Comparison of ENCODE assay signal across 8 mouse cellular contexts in the genomic region with DNA sequence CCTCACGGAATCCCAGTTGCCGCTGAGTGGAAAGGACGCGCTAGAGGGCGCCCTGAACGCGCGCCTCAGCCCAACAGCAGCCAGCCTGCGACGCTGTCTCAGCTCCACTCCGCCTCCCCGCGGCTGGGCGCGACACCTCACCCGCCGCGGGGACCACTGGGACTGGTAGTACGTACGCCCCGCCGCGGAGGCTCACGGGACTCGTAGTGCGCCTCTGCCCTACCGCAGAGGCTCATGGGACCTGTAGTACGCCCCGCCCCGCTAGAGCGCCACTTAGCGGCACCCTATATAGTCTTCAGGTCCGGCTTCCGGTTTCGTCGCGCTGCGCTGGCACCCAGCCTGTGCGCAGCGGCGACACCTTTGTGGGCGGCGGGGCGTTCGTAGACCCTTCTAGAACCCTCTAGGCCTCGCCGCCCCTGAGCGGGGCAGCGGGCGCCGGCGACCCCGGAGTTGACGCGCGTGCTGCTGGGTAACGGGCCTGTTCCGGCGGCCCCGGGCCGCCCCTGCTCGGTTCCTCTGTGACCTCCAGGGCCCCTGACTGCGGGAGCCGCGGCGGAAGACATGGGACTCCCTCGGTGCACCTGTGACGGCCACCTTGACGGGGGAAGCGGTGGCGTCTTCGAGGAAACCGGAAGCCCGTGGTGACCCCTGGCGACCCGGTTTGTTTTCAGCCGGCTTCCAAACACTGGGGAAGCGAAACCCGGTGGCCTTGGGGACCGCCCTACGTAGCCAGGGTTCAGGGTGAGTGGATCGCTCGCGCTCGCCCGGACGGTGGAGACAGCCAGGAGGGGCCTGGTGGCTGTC. TPM values are rescaled to one million over a fixed set of nuclear protein-coding genes. Genes with fewer than 3 reads are reported as not detected.
A peak's percentile ranks its signal among the peaks of the same experiment; 100 is the strongest.
DNase-seq lines count a peak whose midpoint lies in the region; ATAC-seq and TF ChIP-seq lines count a peak whose summit lies in the region.

Azi2 (plus strand) TSS at position 282 of the 804 bp plus-strand sequence.

- TF ChIP-seq CTCF in MEL (IDR thresholded peaks at IDR 0.05 in 2 of 3, conservative IDR thresholded peaks at IDR 0.05 in 1 of 3; ENCODE audit: control insufficient read depth in 1 of 3, insufficient read depth in 1 of 3, low read depth in 2 of 3, low read length in 3 of 3, poor library complexity in 1 of 3, severe bottlenecking in 1 of 3), result peak; percentile 62 to 94 (median 92); a peak in 5 of 6 replicates
- peak; percentile 75 for TF ChIP-seq CTCF in cerebellum, adult 2 months (IDR thresholded peaks at IDR 0.05; ENCODE audit: borderline replicate concordance, insufficient read depth, low read depth, low read length)
- TF ChIP-seq CTCF in forebrain, postnatal 0 days (IDR thresholded peaks at IDR 0.05; ENCODE audit: low read depth), result peak; percentile 99

- H3K27ac ChIP-seq in MEL (ENCODE audit: control insufficient read depth, low read depth, low read length), result peak within 1 kb of the TSS; percentile 86
- peak within 1 kb of the TSS; percentile 72 for H3K27ac ChIP-seq in cerebellum, adult 2 months (ENCODE audit: insufficient read depth, low read length)
- peak within 1 kb of the TSS; percentile 93 for H3K27ac ChIP-seq in forebrain, postnatal 0 days (ENCODE audit: low read depth, low read length)
- H3K27ac ChIP-seq in lung, embryonic 15.5 days, result peak within 1 kb of the TSS; percentile 97

- H3K4me2 ChIP-seq in forebrain, postnatal 0 days (ENCODE audit: low read depth), result peak within 1 kb of the TSS; percentile 59
- H3K4me2 ChIP-seq in lung, embryonic 15.5 days, result peak within 1 kb of the TSS; percentile 82

- peaks cover 11 to 15% of the 10 kb centered on the region in 2 experiments for H3K4me1 ChIP-seq in MEL (ENCODE audit: control insufficient read depth in 1 of 2, insufficient read depth in 2 of 2, low read length in 2 of 2)
- no peaks in the 10 kb centered on the region; the same call in 1 of the 2 replicates for H3K4me1 ChIP-seq in cerebellum, adult 2 months (ENCODE audit: control insufficient read depth, insufficient read depth, low read length)
- H3K4me1 ChIP-seq in forebrain, postnatal 0 days (ENCODE audit: insufficient read depth), result peaks cover 12% of the 10 kb centered on the region
- peaks cover 15% of the 10 kb centered on the region for H3K4me1 ChIP-seq in lung, embryonic 15.5 days

- no peaks in the 10 kb centered on the region for H3K27me3 ChIP-seq in MEL (ENCODE audit: control insufficient read depth in 1 of 2, insufficient read depth in 2 of 2, low read length in 2 of 2)
- H3K27me3 ChIP-seq in cerebellum, adult 2 months (ENCODE audit: control insufficient read depth, insufficient read depth, low read length), result no peaks in the 10 kb centered on the region
- H3K27me3 ChIP-seq in forebrain, postnatal 0 days (ENCODE audit: insufficient read depth, low read length), result no peaks in the 10 kb centered on the region
- no peaks in the 10 kb centered on the region for H3K27me3 ChIP-seq in lung, embryonic 15.5 days

- DNase-seq in MEL (ENCODE audit: low read depth, low spot score), result peak; percentile 98
- peak; percentile 98 to 99 for DNase-seq in cerebellum, adult 2 months
- peak; percentile 100 for DNase-seq in forebrain, postnatal 0 days
- peak; percentile 98 for DNase-seq in heart, postnatal 4 days
- peak; percentile 97 to 98 for DNase-seq in layer of hippocampus, adult 8-10 months (ENCODE audit: low spot score in 2 of 2)
- peak; percentile 97 for DNase-seq in ovary, adult 18-20 months (ENCODE audit: low spot score)
- peak; percentile 100 for DNase-seq in thymus, postnatal 0 days (ENCODE audit: low spot score)

- no peaks in the 10 kb centered on the region for H3K9me3 ChIP-seq in MEL (replicated peaks; ENCODE audit: insufficient read depth, low read length)
- no peaks in the 10 kb centered on the region for H3K9me3 ChIP-seq in forebrain, postnatal 0 days (ENCODE audit: low read length)
- no peaks in the 10 kb centered on the region for H3K9me3 ChIP-seq in lung, embryonic 15.5 days

- WGBS in cerebellum, adult 2 months, result under 1% methylated on average over 87 of the region's 87 CpGs
- WGBS in forebrain, postnatal 0 days, result under 1% methylated on average over 86 of the region's 87 CpGs
- WGBS in lung, embryonic 15.5 days, result under 1% methylated on average over 87 of the region's 87 CpGs

- TF ChIP-seq EP300 in MEL (IDR thresholded peaks at IDR 0.05; ENCODE audit: low read depth in 1 of 2, low read length in 2 of 2), result no peak; a peak in 2 of 4 replicates

- peak within 1 kb of the TSS; percentile 93 for H3K9ac ChIP-seq in MEL (ENCODE audit: control insufficient read depth, low read depth, low read length, poor library complexity, severe bottlenecking)
- H3K9ac ChIP-seq in forebrain, postnatal 0 days, result peak within 1 kb of the TSS; percentile 92
- H3K9ac ChIP-seq in lung, embryonic 15.5 days, result peak within 1 kb of the TSS; percentile 89

- TF ChIP-seq RAD21 in MEL (IDR thresholded peaks at IDR 0.05; ENCODE audit: low read depth, low read length), result peak; percentile 90

- H3K4me3 ChIP-seq in MEL (ENCODE audit: control insufficient read depth in 1 of 2, insufficient read depth in 1 of 2, low read depth in 2 of 2, low read length in 2 of 2), result peak within 1 kb of the TSS; percentile 57 to 81
- peak within 1 kb of the TSS; percentile 72 for H3K4me3 ChIP-seq in cerebellum, adult 2 months (replicated peaks; ENCODE audit: insufficient read depth, low read depth, low read length)
- H3K4me3 ChIP-seq in forebrain, postnatal 0 days (ENCODE audit: low read depth, low read length), result peak within 1 kb of the TSS; percentile 87
- H3K4me3 ChIP-seq in lung, embryonic 15.5 days, result peak within 1 kb of the TSS; percentile 97

- peaks cover 30% of the 10 kb centered on the region for H3K79me2 ChIP-seq in MEL (ENCODE audit: control insufficient read depth, insufficient read depth, low read length, poor library complexity)

- peak; percentile 74 to 89 for TF ChIP-seq POLR2A in MEL (IDR thresholded peaks at IDR 0.05; ENCODE audit: control insufficient read depth in 1 of 2, insufficient read depth in 1 of 2, low read depth in 1 of 2, low read length in 2 of 2, poor library complexity in 1 of 2)
- TF ChIP-seq POLR2A in cerebellum, adult 2 months (IDR thresholded peaks at IDR 0.05; ENCODE audit: borderline replicate concordance, insufficient read depth, low read length), result peak; percentile 45; the same call in 1 of the 2 replicates

- H3K36me3 ChIP-seq in MEL (ENCODE audit: control insufficient read depth in 1 of 2, insufficient read depth in 2 of 2, low read length in 2 of 2), result peaks cover under 1 to 26% of the 10 kb centered on the region in 2 experiments; a peak in 3 of 4 replicates
- no peaks in the 10 kb centered on the region for H3K36me3 ChIP-seq in forebrain, postnatal 0 days (ENCODE audit: insufficient read depth)
- H3K36me3 ChIP-seq in lung, embryonic 15.5 days, result no peaks in the 10 kb centered on the region

- peak; percentile 99 for ATAC-seq in forebrain, postnatal 0 days
- ATAC-seq in lung, embryonic 15.5 days (ENCODE audit: borderline replicate concordance, extremely low read depth, low FRiP score, low TSS enrichment), result peak; percentile 99

TF ChIP-seq in MEL, 35 proteins besides CTCF, POLR2A, EP300 and RAD21 (continues in another document):
- TF ChIP-seq SMC3 (IDR thresholded peaks at IDR 0.05; ENCODE audit: low read depth, low read length), result peak; percentile 91
- no peak for TF ChIP-seq GABPA (IDR thresholded peaks at IDR 0.05; ENCODE audit: low read depth, low read length)
- TF ChIP-seq ZC3H11A (IDR thresholded peaks at IDR 0.05; ENCODE audit: low read depth, low read length), result peak; percentile 80
- no peak for TF ChIP-seq MYB (IDR thresholded peaks at IDR 0.05; ENCODE audit: low read depth, low read length)
- no peak for TF ChIP-seq MYC (IDR thresholded peaks at IDR 0.05; ENCODE audit: low read depth, low read length)
- TF ChIP-seq ETS1 (IDR thresholded peaks at IDR 0.05; ENCODE audit: low read depth, low read length), result peak; percentile 55; the same call in 1 of the 2 replicates
- TF ChIP-seq NRF1 (IDR thresholded peaks at IDR 0.05; ENCODE audit: insufficient read depth, low read depth, low read length, poor library complexity, severe bottlenecking), result peak; percentile 57; the same call in 1 of the 2 replicates
- TF ChIP-seq GATA1 (IDR thresholded peaks at IDR 0.05; ENCODE audit: low read depth, low read length), result no peak
- peak; percentile 80; the same call in 1 of the 2 replicates for TF ChIP-seq POLR2AphosphoS2 (IDR thresholded peaks at IDR 0.05; ENCODE audit: low read length)
- peak; percentile 70 for TF ChIP-seq MXI1 (IDR thresholded peaks at IDR 0.05; ENCODE audit: low read depth, low read length)
- no peak for TF ChIP-seq BHLHE40 (IDR thresholded peaks at IDR 0.05; ENCODE audit: borderline replicate concordance, low read depth, low read length)
- peak; percentile 37; the same call in 1 of the 2 replicates for TF ChIP-seq MEF2A (IDR thresholded peaks at IDR 0.05; ENCODE audit: extremely low read depth, insufficient replicate concordance, low read depth, low read length, poor library complexity, severe bottlenecking)
- peak; percentile 67; the same call in 1 of the 2 replicates for TF ChIP-seq TCF12 (IDR thresholded peaks at IDR 0.05; ENCODE audit: low read depth, low read length)
- TF ChIP-seq RCOR1 (IDR thresholded peaks at IDR 0.05; ENCODE audit: low read depth, low read length), result no peak
- peak; percentile 96 for TF ChIP-seq ELF1 (IDR thresholded peaks at IDR 0.05; ENCODE audit: low read depth, low read length)
- TF ChIP-seq KAT2A (conservative IDR thresholded peaks at IDR 0.05; ENCODE audit: low read depth, low read length), result peak; percentile 96
- TF ChIP-seq USF1 (IDR thresholded peaks at IDR 0.05; ENCODE audit: low read depth, low read length), result peak; percentile 47
- peak; percentile 90 for TF ChIP-seq TBP (IDR thresholded peaks at IDR 0.05; ENCODE audit: low read depth, low read length)
- TF ChIP-seq MAX (IDR thresholded peaks at IDR 0.05; ENCODE audit: low read length), result peak; percentile 65
- no peak for TF ChIP-seq POLR2AphosphoS5 (IDR thresholded peaks at IDR 0.05; ENCODE audit: borderline replicate concordance, low read depth, low read length)
- TF ChIP-seq SIN3A (IDR thresholded peaks at IDR 0.05; ENCODE audit: low read length), result peak; percentile 87

RNA-seq across cellular contexts. Expression of gene Azi2, which starts in this region (rescaled TPM):
- 58.0 and 60.7 TPM in 2 replicates for total RNA-seq in MEL (2012; rRNA removed)
- 100 to 1,000 TPM in 1 of 2 experiments, 10 to 100 TPM in 1; 51.8 to 546 TPM for polyA plus RNA-seq in MEL (2012; ENCODE audit: insufficient read depth in 1 of 2, insufficient read length in 2 of 2, low read depth in 1 of 2, low replicate concordance in 2 of 2, missing spikeins in 1 of 2)
- polyA plus RNA-seq in cerebellum, adult 2 months (2012; rRNA removed), result 60.9 and 62.1 TPM in 2 replicates
- 85.2 and 91.4 TPM in 2 replicates for total RNA-seq in forebrain, postnatal 0 days (2014; rRNA removed)
- 44.9 and 57.6 TPM in 2 replicates for polyA plus RNA-seq in forebrain, postnatal 0 days (2015; fragmentation: Nextera tagmentation; extraction: Ambion mirVana)
- 10 to 100 TPM; 71.9 to 73.7 TPM for total RNA-seq in heart, postnatal 4 days (2021)
- 10 to 100 TPM; 70.0 to 88.7 (median 73.3) TPM for total RNA-seq in layer of hippocampus, adult 8-10 months (2022)
- 73.3 and 76.9 TPM in 2 replicates for polyA plus RNA-seq in lung, embryonic 15.5 days (2015; fragmentation: Nextera tagmentation; extraction: Ambion mirVana)
- polyA plus RNA-seq in thymus, postnatal 0 days (2015; fragmentation: Nextera tagmentation; extraction: Ambion mirVana), result 65.3 and 70.3 TPM in 2 replicates

Comparison
In these comparisons a context has a peak if more than half of its experiments do, and no peak if none do; other contexts are left out.
1. Peak in every context shown above with its lines: DNase-seq, ATAC-seq, H3K4me3 ChIP-seq and H3K27ac ChIP-seq.